23 mouse cellular contexts compared by ENCODE assay signal in genomic region chr8:45905591-45906250, GRCm38 (mm10). TPM values are rescaled to one million over a fixed set of nuclear protein-coding genes. Genes with fewer than 3 reads are reported as not detected.
DNase-seq lines count a peak whose midpoint lies in the region; ATAC-seq and TF ChIP-seq lines count a peak whose summit lies in the region.
"Had no signal": no experiment of that assay in that cellular context is flagged by ENCODE, and none has a peak within 500 bp of the region (broad histone marks: within the 10 kb centered on the region; RNA-seq: fewer than 3 reads in every experiment).

No protein-coding gene starts in this region.

- H3K36me3 ChIP-seq in forebrain, embryonic 12.5 days (replicated peaks): no peaks in the 10 kb centered on the region
- H3K36me3 ChIP-seq in forebrain, embryonic 10.5 days (replicated peaks): no peaks in the 10 kb centered on the region
- H3K36me3 ChIP-seq in lung, embryonic 16.5 days (ENCODE audit: control insufficient read depth, insufficient read depth, low read length): no peaks in the 10 kb centered on the region
- no peaks in the 10 kb centered on the region for H3K36me3 ChIP-seq in limb, embryonic 10.5 days
- H3K36me3 ChIP-seq: embryonic facial prominence, embryonic 10.5 days; hindbrain, embryonic 13.5 days had no signal

- TF ChIP-seq POLR2A in brain, embryonic 14.5 days (IDR thresholded peaks at IDR 0.05; ENCODE audit: borderline replicate concordance, extremely low read depth, insufficient read depth, insufficient read length, poor library complexity, severe bottlenecking): no peak

- H3K27ac ChIP-seq in forebrain, embryonic 12.5 days: no peak overlapping the region
- H3K27ac ChIP-seq in forebrain, embryonic 10.5 days: no peak overlapping the region
- peak overlapping the region; percentile 40; the same call in 1 of the 2 replicates for H3K27ac ChIP-seq in lung, embryonic 16.5 days (ENCODE audit: low read length)
- H3K27ac ChIP-seq in limb, embryonic 10.5 days: no peak overlapping the region
- H3K27ac ChIP-seq: embryonic facial prominence, embryonic 10.5 days; heart, adult 2 months; heart, embryonic 15.5 days; hindbrain, embryonic 13.5 days had no signal

- H3K4me2 ChIP-seq in forebrain, embryonic 12.5 days: no peak overlapping the region
- no peak overlapping the region for H3K4me2 ChIP-seq in lung, embryonic 16.5 days (ENCODE audit: low read depth, low read length)
- H3K4me2 ChIP-seq: heart, embryonic 11.5 days; heart, embryonic 15.5 days; hindbrain, embryonic 13.5 days had no signal

- ATAC-seq in forebrain, embryonic 12.5 days (ENCODE audit: low FRiP score): peak; percentile 53; the same call in 1 of the 2 replicates
- peak; percentile 51; the same call in 1 of the 2 replicates for ATAC-seq in lung, embryonic 16.5 days (ENCODE audit: low read depth)
- ATAC-seq in megakaryocyte, adult 5-6 weeks (ENCODE audit: poor library complexity, severe bottlenecking): no peak
- no peak for ATAC-seq in activated CD4-positive, CD25-positive, alpha-beta regulatory T cell, adult 4 months
- ATAC-seq: Patski had no signal

- H3K27me3 ChIP-seq in forebrain, embryonic 12.5 days: peaks cover 14% of the 10 kb centered on the region
- H3K27me3 ChIP-seq in forebrain, embryonic 10.5 days (ENCODE audit: poor library complexity, severe bottlenecking): peaks cover 40% of the 10 kb centered on the region
- no peaks in the 10 kb centered on the region for H3K27me3 ChIP-seq in lung, embryonic 16.5 days (ENCODE audit: control insufficient read depth, insufficient read depth, low read depth, low read length)
- no peaks in the 10 kb centered on the region for H3K27me3 ChIP-seq in limb, embryonic 10.5 days (ENCODE audit: low read depth, poor library complexity, severe bottlenecking)
- H3K27me3 ChIP-seq: CH12.LX; heart, embryonic 15.5 days; hindbrain, embryonic 13.5 days; Patski had no signal

- peaks cover 17% of the 10 kb centered on the region for H3K4me1 ChIP-seq in forebrain, embryonic 12.5 days
- H3K4me1 ChIP-seq in forebrain, embryonic 10.5 days: peaks cover 53% of the 10 kb centered on the region
- peaks cover 4% of the 10 kb centered on the region; the same call in 1 of the 2 replicates for H3K4me1 ChIP-seq in lung, embryonic 16.5 days (replicated peaks; ENCODE audit: control insufficient read depth, insufficient read depth, low read length)
- no peaks in the 10 kb centered on the region for H3K4me1 ChIP-seq in limb, embryonic 10.5 days

- no peaks in the 10 kb centered on the region for H3K9me3 ChIP-seq in forebrain, embryonic 12.5 days
- no peaks in the 10 kb centered on the region for H3K9me3 ChIP-seq in forebrain, embryonic 10.5 days
- H3K9me3 ChIP-seq in lung, embryonic 16.5 days (ENCODE audit: control insufficient read depth, low read length): no peaks in the 10 kb centered on the region
- no peaks in the 10 kb centered on the region for H3K9me3 ChIP-seq in limb, embryonic 10.5 days (replicated peaks)
- H3K9me3 ChIP-seq: embryonic facial prominence, embryonic 10.5 days; heart, embryonic 15.5 days; hindbrain, embryonic 13.5 days had no signal

- no peak overlapping the region for H3K9ac ChIP-seq in forebrain, embryonic 12.5 days
- H3K9ac ChIP-seq in lung, embryonic 16.5 days (ENCODE audit: low read length): no peak overlapping the region
- H3K9ac ChIP-seq: heart, embryonic 15.5 days; hindbrain, embryonic 13.5 days had no signal

- 28% methylated on average over 7 of the region's 7 CpGs for WGBS in forebrain, embryonic 12.5 days
- 56% methylated on average over 7 of the region's 7 CpGs for WGBS in forebrain, embryonic 10.5 days
- WGBS in lung, embryonic 16.5 days: 60% methylated on average over 7 of the region's 7 CpGs
- 80% methylated on average over 7 of the region's 7 CpGs for WGBS in limb, embryonic 10.5 days

- no peak overlapping the region for H3K4me3 ChIP-seq in forebrain, embryonic 12.5 days (replicated peaks)
- H3K4me3 ChIP-seq in forebrain, embryonic 10.5 days: no peak overlapping the region
- no peak overlapping the region for H3K4me3 ChIP-seq in lung, embryonic 16.5 days (ENCODE audit: low read length)
- no peak overlapping the region for H3K4me3 ChIP-seq in limb, embryonic 10.5 days
- H3K4me3 ChIP-seq: embryonic facial prominence, embryonic 10.5 days; heart, adult 2 months; heart, embryonic 15.5 days; hindbrain, embryonic 13.5 days had no signal

- DNase-seq in forebrain, embryonic 10.5 days (ENCODE audit: extremely low spot score, low spot score): no peak
- DNase-seq in lung, postnatal 25 days (ENCODE audit: low spot score): no peak
- DNase-seq in brain, embryonic 14.5 days (ENCODE audit: low read depth): peak; percentile 84
- peak; percentile 2 for DNase-seq in limb, embryonic 10.5 days (ENCODE audit: low spot score)
- DNase-seq: adrenal gland, adult 2 months; adrenal gland, postnatal 25 days; cerebellum, adult 2 months; cerebellum, postnatal 10 days; gastrocnemius, postnatal 14 days; heart, adult 2 months; heart, postnatal 14 days had no signal

- TF ChIP-seq CTCF in brain, embryonic 14.5 days (IDR thresholded peaks at IDR 0.05; ENCODE audit: borderline replicate concordance, extremely low read depth, insufficient read depth, insufficient read length): no peak

RNA-seq across cellular contexts. Expression of gene Pdlim3, which starts 20.5 kb away (rescaled TPM):
- polyA plus RNA-seq in forebrain, embryonic 12.5 days (2016; fragmentation: Nextera tagmentation; extraction: Ambion mirVana): 12.5 and 14.0 TPM in 2 replicates
- polyA plus RNA-seq in forebrain, embryonic 10.5 days (2016; fragmentation: Nextera tagmentation; extraction: Ambion mirVana): 2.7 and 3.0 TPM in 2 replicates
- polyA plus RNA-seq in lung, embryonic 16.5 days (2015; fragmentation: Nextera tagmentation; extraction: Ambion mirVana): 45.5 and 48.6 TPM in 2 replicates
- 13.0 and 14.8 TPM in 2 replicates for polyA plus RNA-seq in brain, embryonic 14.5 days (2012; rRNA removed)
- polyA plus RNA-seq in limb, embryonic 10.5 days (2016; fragmentation: Nextera tagmentation; extraction: Ambion mirVana): 4.4 and 6.7 TPM in 2 replicates
- total RNA-seq in megakaryocyte, adult 5-6 weeks (2015): not detected in 2 replicates
- not detected in 2 replicates for total RNA-seq in megakaryocyte, adult 5-6 weeks (2017)
- not detected for polyA plus RNA-seq in activated CD4-positive, CD25-positive, alpha-beta regulatory T cell, adult 4 months (2017; shearing (Covaris generic))
- total RNA-seq: hematopoietic stem cell, adult 5-6 weeks had no signal
- polyA plus RNA-seq: Patski had no signal

RNA-seq across cellular contexts. Expression of gene Ccdc110, which starts 28.7 kb away (rescaled TPM):
- 0.08 and 0.13 TPM in 2 replicates for polyA plus RNA-seq in forebrain, embryonic 12.5 days (2016; fragmentation: Nextera tagmentation; extraction: Ambion mirVana)
- polyA plus RNA-seq in forebrain, embryonic 10.5 days (2016; fragmentation: Nextera tagmentation; extraction: Ambion mirVana): 0.09 and 0.18 TPM in 2 replicates
- not detected in 2 replicates for polyA plus RNA-seq in lung, embryonic 16.5 days (2015; fragmentation: Nextera tagmentation; extraction: Ambion mirVana)
- 0.09 and 0.11 TPM in 2 replicates for polyA plus RNA-seq in brain, embryonic 14.5 days (2012; rRNA removed)
- not detected in 2 replicates for polyA plus RNA-seq in limb, embryonic 10.5 days (2016; fragmentation: Nextera tagmentation; extraction: Ambion mirVana)
- not detected in 2 replicates for total RNA-seq in megakaryocyte, adult 5-6 weeks (2015)
- total RNA-seq in megakaryocyte, adult 5-6 weeks (2017): not detected in 2 replicates
- not detected for polyA plus RNA-seq in activated CD4-positive, CD25-positive, alpha-beta regulatory T cell, adult 4 months (2017; shearing (Covaris generic))
- total RNA-seq: adrenal gland, adult 2 months; adrenal gland, postnatal 25 days; CH12.LX; gastrocnemius, postnatal 14 days; heart, adult 2 months; heart, postnatal 14 days; hematopoietic stem cell, adult 5-6 weeks had no signal
- polyA plus RNA-seq: adrenal gland, adult 2 months; cerebellum, adult 2 months; embryonic facial prominence, embryonic 10.5 days; embryonic facial prominence, embryonic 14.5 days; heart, adult 2 months; heart, embryonic 15.5 days; Patski had no signal

Comparison
In these comparisons a context has a peak if more than half of its experiments do, and no peak if none do; other contexts are left out.
1. ATAC-seq: peak in forebrain, embryonic 12.5 days (single experiment) and lung, embryonic 16.5 days (single experiment); none in megakaryocyte, adult 5-6 weeks (single experiment) and activated CD4-positive, CD25-positive, alpha-beta regulatory T cell, adult 4 months (single experiment).
2. DNase-seq: peak in brain, embryonic 14.5 days (single experiment) and limb, embryonic 10.5 days (single experiment); none in forebrain, embryonic 10.5 days (single experiment) and lung, postnatal 25 days (single experiment).